Mouse (Mus musculus) thymus, postnatal 10 days (tissue): ENCODE data around the gene Fhod1.
A peak's percentile ranks its signal among the peaks of the same experiment; 100 is the strongest.

Source experiments
- DNase-seq, 2 experiments: peaks; one replicate each; pipeline ENCODE4 v3.0.0; 2021; ENCODE audit warnings: low spot score in 2 of 2

Gene Fhod1

DNA sequence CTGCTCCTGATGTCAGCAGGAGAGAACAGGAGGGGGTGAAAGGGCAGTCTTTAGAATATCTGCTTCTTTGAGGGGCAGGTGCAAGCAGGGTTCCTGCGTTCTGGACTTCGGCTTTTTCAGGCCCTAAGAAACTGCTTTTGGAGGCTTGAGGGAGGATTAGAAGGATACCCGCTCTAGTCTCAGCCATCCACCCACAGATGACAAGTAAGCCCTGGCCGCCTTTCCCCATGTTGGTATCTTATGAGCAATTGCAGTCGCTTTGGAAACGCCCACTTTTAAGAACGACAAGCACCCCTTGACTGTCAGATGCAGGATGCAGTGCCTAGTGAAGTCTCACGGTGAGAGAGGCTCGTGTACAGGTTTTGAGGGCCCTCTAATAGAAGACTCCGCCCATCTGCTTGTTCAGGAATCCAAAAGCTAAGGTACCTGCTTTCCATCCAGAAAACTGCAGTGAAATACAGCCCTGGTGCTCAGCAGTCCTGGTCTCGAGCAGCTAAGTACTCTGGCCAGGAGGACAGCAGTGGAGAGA lies 29.0 kb downstream of the Fhod1 start:
- no peak for DNase-seq

DNA sequence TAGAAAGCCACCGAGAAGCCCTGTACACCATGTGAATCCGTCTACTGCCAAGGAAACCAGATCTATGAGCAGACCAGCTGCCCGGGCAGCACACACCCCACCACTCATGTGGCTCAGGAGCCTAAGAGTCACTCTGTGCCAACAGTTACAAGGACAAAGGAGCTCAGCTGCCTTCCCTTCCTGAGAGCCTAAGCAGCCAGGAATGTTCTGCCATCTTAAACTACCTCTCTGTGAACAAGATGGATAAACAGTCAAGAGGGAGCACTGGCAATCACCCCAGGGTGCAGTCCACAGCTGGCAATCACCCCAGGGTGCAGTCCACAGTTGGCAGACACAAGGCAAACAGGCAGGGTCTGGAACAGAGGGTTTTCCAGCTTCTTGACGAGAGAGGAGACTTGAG lies 29.8 kb downstream of the Fhod1 start:
- DNase-seq: no peak

DNA sequence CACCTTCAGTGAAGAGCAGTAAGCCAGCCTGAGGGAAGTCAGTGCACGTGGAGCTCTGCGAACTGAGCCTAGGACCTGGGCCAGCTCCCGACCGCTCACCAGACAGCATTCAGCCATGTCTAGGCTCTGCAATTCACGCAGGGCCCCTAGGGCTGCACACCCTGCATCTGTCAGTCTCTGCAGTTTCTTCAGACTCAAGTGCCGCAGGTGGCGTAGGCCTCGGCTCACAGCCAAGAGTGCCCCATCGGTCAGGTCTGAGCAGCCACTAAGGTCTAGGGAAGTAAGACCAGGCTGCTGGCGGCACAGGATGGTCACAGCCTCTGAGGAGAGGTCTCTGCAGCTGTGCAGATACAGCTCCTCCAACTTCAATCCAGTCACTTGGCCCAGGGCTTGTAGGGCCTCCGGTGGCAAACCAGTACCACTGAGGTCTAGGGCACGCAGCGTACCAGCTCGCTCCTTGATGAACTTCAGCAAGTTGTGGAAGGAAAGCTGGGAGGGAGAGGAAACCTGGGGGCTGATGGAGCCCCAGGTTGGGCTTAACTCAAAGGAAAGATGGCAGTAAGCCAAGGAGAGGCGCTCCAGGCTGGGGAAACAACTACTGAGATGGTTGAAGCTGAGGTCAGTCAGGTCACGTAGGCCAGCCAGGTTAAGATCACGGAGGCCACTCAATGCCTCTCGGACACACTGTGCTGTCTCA lies 32.5 kb downstream of the Fhod1 start:
- no peak for DNase-seq

DNA sequence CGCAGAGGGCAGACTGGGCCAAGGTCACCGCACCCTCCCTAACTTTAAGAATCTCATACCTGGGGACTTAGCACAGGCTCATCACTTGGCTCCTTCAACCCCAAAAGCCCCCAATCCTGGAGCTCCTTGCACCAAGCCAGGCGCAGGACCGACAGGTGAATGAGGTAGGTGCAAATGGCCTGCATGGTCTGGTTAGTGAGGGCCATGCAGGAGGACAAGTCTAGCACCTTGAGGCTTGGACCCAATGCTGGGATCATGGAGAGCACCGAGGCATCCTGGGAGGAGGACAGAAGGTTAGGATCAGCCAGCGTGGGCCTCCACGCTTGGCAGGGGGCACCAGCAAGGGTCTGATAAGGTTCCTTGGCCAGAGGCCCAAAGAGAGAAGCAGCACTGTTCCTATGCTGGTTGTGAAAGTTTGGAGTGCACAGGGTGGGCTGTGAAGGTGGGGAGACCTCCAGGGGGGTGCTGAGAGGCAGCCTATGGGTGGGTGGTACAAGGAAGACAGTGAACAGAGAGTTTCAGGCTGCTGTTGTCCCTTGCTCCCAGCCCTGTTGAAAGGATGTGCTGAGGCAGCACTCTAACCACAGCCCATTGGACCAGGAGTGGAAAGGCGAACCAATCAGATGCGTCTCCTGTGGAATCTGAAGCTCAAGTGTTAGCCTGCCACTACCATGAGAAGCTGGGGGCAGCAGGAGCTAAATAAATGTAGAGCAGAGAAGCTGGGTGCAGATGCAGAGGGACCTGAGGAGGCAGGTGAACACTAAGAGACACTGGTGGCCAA lies 33.9 kb downstream of the Fhod1 start:
- DNase-seq: no peak

DNA sequence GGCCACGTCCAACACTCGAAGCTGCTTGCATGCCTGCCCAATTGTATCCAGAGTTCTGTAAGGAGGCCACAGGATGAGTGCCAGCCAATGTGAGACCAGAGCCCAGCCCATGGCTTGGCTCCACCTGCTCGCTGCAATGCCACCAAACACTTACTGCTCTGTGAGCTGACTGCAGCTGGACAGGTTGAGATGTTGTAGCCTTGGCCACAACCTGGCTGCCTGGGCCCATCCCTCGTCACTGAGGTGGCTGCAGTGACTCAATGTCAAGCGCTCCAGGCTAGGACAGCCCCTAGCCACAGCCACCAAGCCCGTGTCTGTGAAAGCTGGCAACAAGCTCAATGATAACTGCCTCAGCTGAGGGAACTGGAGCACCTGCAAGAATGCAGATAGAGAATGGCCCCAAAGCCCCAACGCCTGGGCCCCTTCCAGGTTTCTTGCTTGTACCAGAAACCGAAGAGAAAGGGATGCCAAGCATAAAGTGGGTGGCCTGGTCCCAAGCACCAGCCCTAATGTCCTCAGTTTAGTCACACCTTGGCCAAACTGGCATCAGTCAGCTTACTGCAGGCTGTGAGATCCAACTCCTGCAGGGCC lies 34.8 kb downstream of the Fhod1 start:
- no peak for DNase-seq

DNA sequence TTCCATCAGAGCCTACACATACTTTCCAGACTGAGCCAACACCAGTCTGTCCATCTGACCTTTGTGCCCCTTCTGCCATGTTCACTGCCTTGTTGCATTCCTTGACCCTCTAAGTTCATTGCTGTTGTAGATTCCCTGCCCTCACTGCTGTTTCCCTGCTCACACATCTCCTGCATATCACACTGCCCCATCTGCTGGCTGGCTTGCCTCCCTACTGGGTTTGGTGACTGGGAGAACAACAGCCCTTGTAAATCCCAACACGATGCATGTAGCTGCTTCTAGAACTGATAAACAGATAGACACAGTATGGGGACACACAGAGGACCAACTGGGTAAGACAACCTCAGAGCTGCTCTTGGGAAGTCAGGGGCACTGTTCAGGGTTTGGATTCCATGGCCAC lies 36.0 kb downstream of the Fhod1 start:
- no peak for DNase-seq

DNA sequence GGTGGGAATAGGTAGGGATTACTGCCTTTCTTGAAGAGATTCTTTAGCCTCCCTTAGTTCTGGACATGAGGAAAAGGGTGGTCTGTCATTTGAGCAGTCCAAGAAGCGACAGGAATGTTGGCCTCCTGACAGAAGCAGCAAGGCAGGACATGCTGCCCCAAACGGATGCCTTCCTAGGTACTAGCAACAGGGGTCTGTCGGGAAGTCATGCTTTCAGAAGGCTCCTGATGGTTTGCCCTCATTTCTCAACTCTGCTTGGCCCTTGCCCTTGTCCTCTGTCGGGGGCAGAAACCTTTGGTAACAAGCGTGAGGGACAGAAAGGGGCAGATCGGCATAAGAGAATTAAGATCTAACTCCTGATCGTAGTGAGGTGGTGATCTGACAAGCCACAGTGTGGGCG lies 37.6 kb downstream of the Fhod1 start:
- DNase-seq: no peak

DNA sequence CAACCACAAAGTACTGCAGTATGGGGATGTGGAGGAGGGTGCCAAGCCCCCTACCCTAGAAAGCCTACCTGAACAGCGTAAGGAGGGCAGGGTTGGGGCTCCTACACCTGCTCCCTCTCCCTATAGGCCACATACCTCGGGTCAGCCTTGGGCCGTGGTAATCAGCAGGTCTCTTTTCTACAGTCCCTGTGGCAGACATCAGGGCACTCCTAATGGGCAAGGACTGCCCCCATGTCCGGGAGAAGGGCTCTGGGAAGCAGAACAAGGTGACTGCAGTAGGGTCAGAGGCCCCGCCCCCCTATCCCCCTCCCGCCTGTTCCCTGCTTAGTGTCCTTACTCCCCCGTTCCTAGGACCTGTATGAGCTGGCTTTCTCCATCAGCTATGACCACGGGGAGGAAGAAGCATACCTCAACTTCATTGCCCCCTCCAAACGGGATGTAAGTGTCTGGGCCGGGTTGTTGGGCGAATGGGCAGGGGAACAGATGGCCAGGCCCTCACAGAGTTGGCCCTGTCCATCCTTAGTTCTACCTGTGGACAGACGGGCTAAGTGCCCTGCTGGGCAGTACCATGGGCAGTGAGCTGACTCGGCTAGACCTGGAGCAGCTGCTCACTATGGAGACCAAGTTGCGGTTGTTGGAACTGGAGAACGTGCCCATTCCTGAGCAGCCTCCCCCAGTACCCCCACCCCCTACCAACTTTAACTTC lies 38.5 kb downstream of the Fhod1 start:
- DNase-seq: no peak

DNA sequence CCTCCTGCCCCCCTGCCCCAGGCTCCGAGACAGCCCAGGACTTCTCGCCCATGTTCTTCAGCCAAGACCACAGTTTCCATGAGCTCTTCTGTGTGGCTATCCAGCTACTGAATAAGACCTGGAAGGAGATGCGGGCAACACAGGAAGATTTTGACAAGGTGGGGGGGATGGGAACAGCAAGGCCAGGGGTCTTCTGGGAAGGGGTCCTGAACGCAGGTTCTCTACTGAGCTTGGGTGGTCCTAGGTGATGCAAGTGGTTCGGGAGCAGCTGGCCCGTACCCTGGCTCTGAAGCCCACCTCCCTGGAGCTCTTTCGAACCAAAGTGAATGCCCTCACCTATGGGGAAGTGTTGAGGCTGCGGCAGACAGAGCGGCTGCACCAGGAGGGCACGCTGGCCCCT lies 39.3 kb downstream of the Fhod1 start:
- DNase-seq: no peak

DNA sequence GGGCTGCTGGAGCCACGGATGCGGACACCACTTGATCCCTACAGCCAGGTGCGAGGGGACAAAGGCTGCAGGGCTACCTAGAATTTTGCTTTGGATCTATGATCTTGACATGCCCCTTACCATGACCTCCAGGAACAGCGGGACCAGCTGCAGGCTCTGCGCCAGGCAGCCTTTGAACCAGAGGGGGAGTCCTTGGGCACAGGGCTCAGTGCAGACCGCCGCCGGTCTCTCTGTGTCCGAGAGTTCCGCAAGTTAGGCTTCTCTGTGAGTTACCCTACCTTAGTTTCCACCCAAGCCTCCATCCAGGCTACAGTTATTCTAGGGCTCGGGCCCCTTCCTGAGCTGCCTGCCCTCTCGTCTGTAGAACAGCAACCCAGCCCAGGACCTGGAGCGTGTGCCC lies 40.1 kb downstream of the Fhod1 start:
- no peak for DNase-seq

DNA sequence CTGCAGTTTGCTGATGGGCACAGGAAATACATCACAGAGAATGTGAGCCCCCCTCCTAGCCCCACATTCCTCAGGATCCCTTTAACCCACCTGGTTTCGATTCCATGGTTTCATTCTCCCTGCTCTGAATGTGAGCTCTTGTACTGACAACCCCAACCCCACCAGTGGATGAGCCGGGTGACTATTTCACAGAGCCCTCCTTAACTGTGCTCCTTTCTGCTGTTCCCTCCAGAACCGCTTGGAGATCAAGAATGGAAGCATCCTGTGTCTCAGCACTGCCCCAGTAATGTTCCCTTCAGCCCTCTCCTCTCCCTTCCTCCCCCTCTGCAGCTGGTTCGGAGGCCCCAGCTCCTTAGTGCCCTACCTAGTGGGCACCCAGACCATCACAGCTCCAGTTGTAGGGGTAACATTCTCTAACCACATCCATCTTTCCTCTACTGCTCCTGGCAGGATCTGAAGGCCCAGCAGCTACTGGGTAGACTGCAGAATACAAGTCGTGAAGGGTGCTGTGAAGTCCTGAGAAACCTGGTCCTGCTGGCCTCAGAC lies 41.5 kb downstream of the Fhod1 start:
- no peak for DNase-seq

DNA sequence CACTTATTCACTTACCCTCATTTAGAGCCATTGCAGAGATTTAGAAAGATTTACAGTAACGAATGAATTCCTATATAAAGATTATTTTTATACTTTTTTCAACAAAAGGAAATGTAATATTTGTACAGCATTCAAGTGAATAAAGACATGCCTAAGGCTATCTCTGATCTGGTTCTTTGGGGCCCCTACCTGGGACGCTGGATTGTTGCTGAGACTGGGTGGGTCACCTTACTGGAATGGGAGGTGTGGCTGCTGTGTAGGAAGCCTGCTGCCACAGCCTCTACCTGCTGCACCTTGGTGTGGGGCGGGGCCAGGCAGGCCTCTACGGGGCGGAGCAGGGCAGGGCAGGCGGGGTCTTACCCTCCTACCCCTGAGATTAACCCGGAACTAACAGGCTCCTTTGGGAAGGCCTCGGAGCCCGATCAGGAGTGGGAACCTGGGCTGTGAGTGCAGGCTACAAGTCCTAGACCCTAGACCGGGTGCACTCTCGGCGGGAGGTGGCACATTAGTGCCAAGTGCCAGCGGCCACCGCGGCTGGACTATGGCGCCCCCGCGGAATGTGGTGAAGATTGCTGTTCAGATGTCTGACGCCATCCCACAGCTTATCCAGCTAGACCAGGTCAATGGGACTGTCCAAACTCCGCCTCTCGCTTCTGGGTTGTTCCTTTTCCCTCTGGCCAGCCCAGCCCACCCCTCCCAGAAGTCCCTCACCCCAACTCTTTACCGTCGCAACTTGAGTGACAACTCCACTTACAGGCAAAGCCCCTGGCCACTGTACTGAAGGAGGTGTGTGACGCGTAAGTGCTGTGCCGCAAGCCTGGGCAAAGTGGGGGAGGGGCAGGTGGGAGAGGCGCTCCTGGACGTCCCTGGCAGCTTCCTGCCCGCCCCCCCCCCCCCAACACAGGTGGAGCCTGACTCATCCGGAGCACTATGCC lies 42.3 kb downstream of the Fhod1 start, which contains the start of gene Elmo3:
Gene Elmo3 (plus strand): TSS at position 391 of the 935 bp plus-strand sequence.
- DNase-seq: peak; percentile 47 to 60

DNA sequence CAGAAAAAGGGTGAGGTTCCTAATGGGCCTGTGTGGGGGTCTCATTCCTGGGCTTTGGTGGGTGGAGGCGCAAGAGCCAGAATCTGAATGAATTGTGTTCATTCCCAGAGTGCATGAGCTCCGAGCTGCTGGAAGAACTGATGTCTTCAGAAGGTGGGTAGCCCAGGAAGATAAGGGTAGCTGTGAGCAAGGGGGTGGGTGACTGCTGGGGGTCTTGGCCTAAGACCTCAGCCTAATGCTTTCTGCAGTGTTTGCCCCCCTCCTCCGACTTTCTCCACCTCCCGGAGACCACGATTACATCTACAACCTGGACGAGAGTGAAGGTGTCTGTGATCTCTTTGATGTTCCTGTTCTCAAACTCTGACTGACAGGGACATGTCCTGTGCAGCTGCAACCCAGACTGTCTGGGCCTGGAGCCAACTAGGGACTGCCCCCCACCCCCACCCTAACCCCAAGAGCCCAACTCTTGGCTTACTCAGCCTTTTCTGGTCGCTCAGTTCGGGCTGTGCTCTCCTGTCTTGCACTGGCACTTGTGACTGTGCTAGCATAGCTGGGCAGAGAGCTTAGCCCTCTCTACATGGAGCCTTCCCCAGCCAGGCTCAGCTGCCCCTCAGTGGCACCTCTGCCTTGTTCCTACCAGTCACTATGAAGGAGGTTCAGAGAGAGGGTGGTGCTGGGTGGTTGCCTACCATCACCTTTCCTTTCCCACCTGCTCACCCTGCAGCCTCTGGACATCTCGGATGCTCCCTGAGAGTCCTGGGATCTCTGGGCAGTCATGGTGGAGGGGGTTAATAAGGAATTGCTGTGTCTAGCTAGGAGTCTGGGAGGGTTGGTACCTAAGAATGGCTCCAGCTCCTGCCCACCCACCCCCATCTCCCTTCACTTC lies 43.2 kb downstream of the Fhod1 start:
- DNase-seq: no peak

DNA sequence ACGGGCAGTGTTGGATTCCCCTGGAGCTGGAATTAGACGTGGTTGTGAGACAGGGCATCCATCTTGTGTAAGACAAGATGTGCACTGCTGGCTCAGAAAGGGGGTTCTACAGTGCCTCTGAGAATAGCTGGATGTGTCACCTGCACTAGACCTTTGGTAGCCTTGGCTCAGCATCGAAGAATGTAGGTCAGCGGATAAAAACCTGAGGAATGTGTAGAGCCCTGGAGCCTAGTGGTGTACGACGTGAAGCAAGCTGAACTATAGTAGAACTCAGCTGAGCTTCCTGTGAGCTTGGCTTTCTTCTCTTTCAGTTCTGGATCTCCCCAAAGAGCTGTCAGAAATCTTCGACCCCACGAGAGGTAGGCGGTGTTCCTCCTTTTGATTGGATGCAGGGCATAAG lies 43.9 kb downstream of the Fhod1 start:
- DNase-seq: no peak

DNA sequence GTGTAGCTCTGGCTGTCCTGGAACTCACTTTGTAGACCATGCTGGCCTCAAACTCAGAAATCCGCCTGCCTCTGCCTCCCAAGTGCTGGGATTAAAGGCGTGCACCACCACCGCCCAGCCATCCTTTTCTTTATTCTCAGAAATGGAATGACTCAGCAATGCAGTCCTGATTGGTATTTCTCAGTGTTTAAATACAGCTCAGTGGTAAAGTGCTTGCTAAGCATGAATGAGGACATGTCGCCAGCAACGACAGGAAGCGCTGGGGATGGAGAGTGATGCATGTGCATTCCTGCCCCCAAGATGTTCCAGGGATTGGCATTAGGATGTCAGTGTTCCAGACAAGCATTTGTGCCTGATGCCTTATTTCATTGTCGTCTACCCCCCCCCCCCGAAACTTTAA lies 44.4 kb downstream of the Fhod1 start:
- DNase-seq: no peak

DNA sequence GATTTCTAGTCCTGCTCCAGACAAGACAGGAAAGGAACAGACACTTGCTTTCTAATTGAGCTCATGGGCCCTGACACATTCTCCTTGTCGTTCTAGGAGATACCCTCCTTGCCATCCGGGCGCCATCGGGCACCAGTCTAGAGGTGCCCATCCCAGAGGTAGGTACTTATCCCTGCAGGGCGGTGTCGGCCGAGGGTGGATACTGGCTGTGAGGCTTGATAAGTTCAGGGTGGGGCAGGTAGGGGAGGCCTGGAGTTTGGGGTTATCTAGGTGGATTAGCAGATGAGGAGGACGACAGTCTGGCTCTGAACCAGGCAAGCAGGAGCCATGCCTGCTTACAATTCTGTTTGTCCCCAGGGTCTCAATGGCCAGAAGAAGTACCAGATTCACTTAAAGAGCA lies 47.8 kb downstream of the Fhod1 start:
- no peak for DNase-seq

DNA sequence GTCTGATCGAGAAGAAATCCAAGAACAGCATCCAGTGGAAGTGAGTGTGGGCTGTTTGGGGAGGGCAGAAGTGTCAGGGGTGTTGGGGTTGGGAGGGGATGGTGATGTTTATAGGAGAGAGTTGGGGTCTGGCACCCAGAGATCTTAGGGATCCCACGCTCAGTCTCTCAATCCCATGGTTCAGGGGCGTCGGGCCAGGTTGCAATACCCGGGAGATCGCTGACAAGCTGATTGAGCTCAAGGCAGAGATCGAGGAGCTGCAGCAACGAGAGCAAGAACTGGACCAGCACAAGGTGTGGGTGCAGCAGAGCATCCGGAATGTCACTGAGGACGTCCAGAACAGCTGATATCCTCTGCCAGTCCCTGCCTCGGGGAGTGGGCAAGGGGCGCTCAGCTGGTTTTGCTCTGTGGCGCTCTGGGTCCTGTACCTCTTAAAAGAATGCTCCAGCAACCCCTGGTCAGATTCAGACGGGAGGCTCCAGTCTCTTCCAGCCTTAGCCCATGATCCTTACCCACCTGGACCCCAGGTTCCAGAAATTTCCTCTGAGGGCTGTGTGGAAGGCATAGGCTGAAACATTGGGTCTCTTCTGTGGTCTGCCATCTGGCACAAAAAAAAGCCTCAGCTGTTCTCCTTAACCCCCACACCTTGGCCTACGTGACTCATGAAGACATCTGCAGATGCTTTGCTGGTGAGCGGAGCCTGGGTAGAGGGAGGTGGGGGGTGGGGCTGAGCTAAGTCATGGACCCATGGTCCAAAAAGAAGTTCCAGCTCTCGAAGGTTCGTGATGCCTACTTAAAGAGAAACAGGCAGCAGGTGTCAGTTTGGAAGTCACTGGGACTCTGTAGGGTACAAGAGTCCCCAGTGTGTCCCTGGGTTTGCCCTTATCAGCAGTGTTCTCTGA lies 49.2 kb downstream of the Fhod1 start:
- peak; percentile 49 to 58 for DNase-seq

DNA sequence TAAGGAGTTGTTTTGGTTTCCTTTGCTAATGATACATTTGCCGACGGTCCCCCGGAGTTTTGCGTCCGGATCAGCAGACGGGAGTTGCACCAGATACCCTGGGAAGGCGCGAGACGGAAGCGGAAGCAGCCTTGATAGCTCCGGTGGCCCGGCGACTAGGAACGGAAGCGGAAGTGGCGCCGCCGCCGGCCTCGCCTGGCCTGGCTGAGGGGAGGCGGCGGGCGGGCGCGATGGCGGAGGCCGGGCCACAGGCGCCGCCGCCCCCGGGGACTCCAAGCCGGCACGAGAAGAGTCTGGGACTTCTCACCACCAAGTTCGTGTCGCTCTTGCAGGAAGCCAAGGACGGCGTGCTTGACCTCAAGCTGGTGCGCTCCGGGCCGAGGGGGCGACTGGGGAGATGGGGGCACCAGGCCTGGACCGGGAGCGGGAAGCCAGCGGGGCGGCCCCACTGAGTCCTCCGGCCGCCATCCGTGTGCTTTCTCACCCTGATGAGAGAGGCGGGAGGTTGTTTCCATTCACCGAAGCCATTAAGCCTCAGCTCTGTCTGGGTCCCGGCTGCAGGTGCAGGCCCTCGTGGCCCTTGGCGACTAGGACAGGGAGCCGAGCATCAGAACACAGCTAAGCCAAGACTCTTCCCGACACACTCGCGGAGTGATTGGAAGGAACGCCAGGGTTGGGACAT lies 50.1 kb downstream of the Fhod1 start, which contains the start of gene E2f4:
Gene E2f4 (plus strand): TSS at position 153 of the 682 bp plus-strand sequence.
- peak; percentile 82 to 88 for DNase-seq
